Mouse (Mus musculus) midbrain, embryonic 10.5 days (tissue): ENCODE data around the gene Dnajc3. TPM values are rescaled to one million over a fixed set of nuclear protein-coding genes. Genes with fewer than 3 reads are reported as not detected.

ENCODE experiments used
- polyA plus RNA-seq: library from polyadenylated mRNA; unstranded; fragments of >200 nt; fragmentation: Nextera tagmentation; extraction: Ambion mirVana; gene quantifications from 2 replicates; pipeline ENCODE4 v1.2.1, GENCODE M21; 2016

Dnajc3 gene
- polyA plus RNA-seq, 1 experiment from 2014 or later: 33.2 TPM

Other genes starting within 250 kb of the Dnajc3 start
- 4.7 and 4.8 TPM in 2 replicates for gene Abcc4, start 231.8 kb upstream of the Dnajc3 start, polyA plus RNA-seq
- gene Cldn10, start 150.1 kb upstream of the Dnajc3 start, polyA plus RNA-seq: 0.99 and 1.4 TPM in 2 replicates
- gene Dzip1, start 12.5 kb upstream of the Dnajc3 start, polyA plus RNA-seq: 17.1 and 19.4 TPM in 2 replicates
- gene Uggt2, start 161.5 kb downstream of the Dnajc3 start, polyA plus RNA-seq: 13.2 and 14.2 TPM in 2 replicates
- gene Hs6st3, start 200.4 kb downstream of the Dnajc3 start, polyA plus RNA-seq: not detected in 2 replicates